Mouse (Mus musculus) heart, embryonic 12.5 days (tissue): ENCODE measurements around the gene 4931422A03Rik. TPM values are rescaled to one million over a fixed set of nuclear protein-coding genes. Genes with fewer than 3 reads are reported as not detected.

Experiments used
- ATAC-seq: fragments of 200-750 bp; cut with Nextera tagmentation; 2 replicates; pipeline ENCODE4 v1.8.0; 2017; ENCODE audit warnings: moderate TSS enrichment, moderate library complexity; ENCODE audit not compliant: insufficient number of reproducible peaks, low FRiP score
- H3K27ac ChIP-seq: fragments of 300-500 bp; sonication (generic); 2 replicates; pipeline ENCODE4 v1.5.1; 2016; ENCODE audit warnings: mild to moderate bottlenecking, moderate library complexity; ENCODE audit not compliant: poor library complexity, severe bottlenecking
- H3K27me3 ChIP-seq: fragments of 300-500 bp; sonication (generic); replicated peaks from 2 replicates; pipeline ENCODE4 v1.6.1; 2016; ENCODE audit warnings: mild to moderate bottlenecking, moderate library complexity
- H3K36me3 ChIP-seq: fragments of 300-500 bp; sonication (generic); 2 replicates; pipeline ENCODE4 v1.6.1; 2016; ENCODE audit warnings: mild to moderate bottlenecking, moderate library complexity
- H3K4me1 ChIP-seq: fragments of 300-500 bp; sonication (generic); replicated peaks from 2 replicates; pipeline ENCODE4 v1.6.1; 2016; ENCODE audit warnings: mild to moderate bottlenecking
- H3K4me2 ChIP-seq: fragments of 300-500 bp; sonication (generic); 2 replicates; pipeline ENCODE4 v1.6.1; 2016; ENCODE audit warnings: mild to moderate bottlenecking, moderate library complexity
- H3K4me3 ChIP-seq: fragments of 300-500 bp; sonication (generic); 2 replicates; pipeline ENCODE4 v1.5.1; 2016; ENCODE audit warnings: mild to moderate bottlenecking
- H3K9ac ChIP-seq: fragments of 300-500 bp; sonication (generic); 2 replicates; pipeline ENCODE4 v1.6.1; 2016; ENCODE audit warnings: mild to moderate bottlenecking, moderate library complexity
- H3K9me3 ChIP-seq: fragments of 300-500 bp; sonication (generic); replicated peaks from 2 replicates; pipeline ENCODE4 v1.6.1; 2016; ENCODE audit warnings: mild to moderate bottlenecking, moderate library complexity
- WGBS: fragments of 180-500 bp; shearing (Covaris S2); methylation state at CpG from one replicate; pipeline ENCODE4 v1.1.7; 2016; 5-methylcytosine and 5-hydroxymethylcytosine counted together
- polyA plus RNA-seq: library from polyadenylated mRNA; unstranded; fragments of >200 nt; fragmentation: Nextera tagmentation; extraction: Ambion mirVana; gene quantifications from 2 replicates; pipeline ENCODE4 v1.2.1, GENCODE M21; 2016

4931422A03Rik gene
- polyA plus RNA-seq, 1 experiment from 2014 or later, result 2.0 TPM

DNA sequence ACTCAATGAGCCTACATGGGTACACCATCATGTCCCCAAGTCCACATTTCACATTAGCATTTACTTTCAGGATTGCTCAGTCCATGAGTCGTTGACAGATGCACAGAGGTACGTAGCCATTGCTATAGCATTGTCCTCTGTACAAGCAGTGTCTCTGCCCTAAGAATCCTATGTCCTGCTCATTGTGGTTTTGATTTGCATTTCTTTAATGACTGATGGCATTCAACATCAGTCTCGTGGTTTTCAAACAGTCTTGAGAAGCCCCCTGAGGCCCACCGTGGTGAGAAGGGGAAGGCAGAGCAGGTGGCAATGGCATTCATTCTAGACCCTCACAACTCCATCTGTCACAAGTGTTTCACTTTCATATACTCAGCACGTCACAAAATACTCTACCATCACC is 110.8 kb downstream of the 4931422A03Rik start:
- Histone ChIP-seq H3K36me3 (no peaks in the 10 kb centered on the region), H3K9me3 (no peaks in the 10 kb centered on the region), H3K4me1 (no peaks in the 10 kb centered on the region), H3K27me3 (0 out of 2 replicates have a peak, but pooled peaks cover 2% of the 10 kb centered on the region), H3K9ac (no peak overlapping the region), H3K27ac (no peak overlapping the region), H3K4me3 (no peak overlapping the region), H3K4me2 (no peak overlapping the region)
- 83% methylated on average over 5 of the region's 5 CpGs for WGBS
- no peak for ATAC-seq

Other genes with a start within 250 kb of the 4931422A03Rik start
- 293 and 312 TPM in 2 replicates for gene Caprin1, start 230.7 kb downstream of the 4931422A03Rik start, polyA plus RNA-seq
- gene Lmo2, start 70.4 kb downstream of the 4931422A03Rik start, polyA plus RNA-seq, result 22.3 and 24.9 TPM in 2 replicates
- 46.5 and 46.7 TPM in 2 replicates for gene Fbxo3, start 640 bp downstream of the 4931422A03Rik start, polyA plus RNA-seq
- gene Gm10912, start 37.5 kb upstream of the 4931422A03Rik start, polyA plus RNA-seq, result not detected in 2 replicates
- not detected in 2 replicates for gene Gm10799, start 40.2 kb upstream of the 4931422A03Rik start, polyA plus RNA-seq
- gene Cd59b, start 41.5 kb upstream of the 4931422A03Rik start, polyA plus RNA-seq, result 4.9 and 7.0 TPM in 2 replicates
- gene Cd59a, start 67.4 kb upstream of the 4931422A03Rik start, polyA plus RNA-seq, result 83.3 and 85.1 TPM in 2 replicates
- gene A930018P22Rik, start 94.4 kb upstream of the 4931422A03Rik start, polyA plus RNA-seq, result 0.36 and 0.55 TPM in 2 replicates